Mouse (Mus musculus): Measurements from ENCODE around the gene Srpr.

- TF ChIP-seq CTCF (IDR thresholded peaks at IDR 0.05; ENCODE audit: low read depth, low read length) (no peak), POLR2A (IDR thresholded peaks at IDR 0.05; ENCODE audit: extremely low read depth, insufficient read depth, low read length) (no peak)
Measured at GRCm38 (mm10) chr9:35198351-35198750, 1.6 kb upstream of the Srpr start.

Data from liver, adult 2 months (tissue).